Mouse (Mus musculus): ENCODE measurements at regions not wholly inside any gene's neighbourhood (a gene's known extent, or its start where the extent isn't known, plus 50 kb on each side); places are given as distances from the start of the nearest gene placed in this dataset.
A peak's percentile ranks its signal among the peaks of the same experiment; 100 is the strongest.

DNA sequence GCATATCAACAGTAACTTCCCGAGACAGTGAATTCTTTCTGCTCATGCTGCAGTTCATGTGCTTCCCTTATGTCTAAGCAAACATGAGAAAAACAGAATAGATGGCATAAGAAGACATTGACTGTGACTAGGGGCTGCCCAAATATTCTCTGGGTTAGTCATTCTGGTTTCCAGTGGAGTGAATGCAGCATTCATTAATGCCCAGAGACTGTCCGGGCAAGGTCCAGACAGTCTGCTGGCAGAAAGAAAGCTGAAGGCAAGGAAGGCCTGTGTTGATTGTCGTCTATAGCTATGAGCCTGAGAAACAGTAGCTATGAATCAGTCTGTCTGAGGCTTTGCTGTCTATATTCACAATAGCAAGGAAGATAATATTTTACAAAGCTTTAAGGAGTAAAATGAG, 537.9 kb upstream of the Jag1 start:
- Histone ChIP-seq H3K27me3 (ENCODE audit: insufficient read depth, poor library complexity, severe bottlenecking) (no peaks in the 10 kb centered on the region), H3K27ac (no peak overlapping the region), H3K36me3 (no peaks in the 10 kb centered on the region), H3K9me3 (0 out of 2 replicates have a peak, but pooled peaks cover 3% of the 10 kb centered on the region), H3K4me3 (no peak overlapping the region), H3K4me1 (peaks cover 1% of the 10 kb centered on the region)
- 67% methylated on average over 3 of the region's 3 CpGs for WGBS
- DNase-seq (ENCODE audit: low spot score): no peak

DNA sequence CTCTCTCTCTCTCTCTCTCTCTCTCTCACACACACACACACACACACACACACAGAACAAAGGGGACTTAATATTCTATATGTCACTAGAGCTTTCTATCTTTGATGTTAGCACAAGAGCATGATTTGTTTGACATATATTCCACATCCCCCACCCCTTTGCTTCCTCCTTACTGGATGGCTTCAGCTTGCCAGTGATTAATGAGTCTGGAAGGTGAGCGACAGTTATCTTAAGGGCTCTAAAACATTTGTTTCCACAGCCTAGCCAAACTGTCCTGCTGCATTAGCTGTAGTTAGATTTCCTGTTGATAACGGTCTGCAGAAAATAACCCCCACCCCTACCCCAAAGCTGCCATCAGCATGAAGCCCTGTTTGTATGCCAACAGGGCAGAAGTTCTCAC, 527.7 kb upstream of the Jag1 start:
- DNase-seq (ENCODE audit: low spot score): no peak
- Histone ChIP-seq H3K9me3 (no peaks in the 10 kb centered on the region), H3K27ac (peak overlapping the region; percentile 36; the same call in 1 of the 2 replicates), H3K36me3 (no peaks in the 10 kb centered on the region), H3K27me3 (ENCODE audit: insufficient read depth, poor library complexity, severe bottlenecking) (no peaks in the 10 kb centered on the region), H3K4me3 (no peak overlapping the region), H3K4me1 (peaks cover 18% of the 10 kb centered on the region)
- 22% methylated on average over 2 of the region's 2 CpGs for WGBS

DNA sequence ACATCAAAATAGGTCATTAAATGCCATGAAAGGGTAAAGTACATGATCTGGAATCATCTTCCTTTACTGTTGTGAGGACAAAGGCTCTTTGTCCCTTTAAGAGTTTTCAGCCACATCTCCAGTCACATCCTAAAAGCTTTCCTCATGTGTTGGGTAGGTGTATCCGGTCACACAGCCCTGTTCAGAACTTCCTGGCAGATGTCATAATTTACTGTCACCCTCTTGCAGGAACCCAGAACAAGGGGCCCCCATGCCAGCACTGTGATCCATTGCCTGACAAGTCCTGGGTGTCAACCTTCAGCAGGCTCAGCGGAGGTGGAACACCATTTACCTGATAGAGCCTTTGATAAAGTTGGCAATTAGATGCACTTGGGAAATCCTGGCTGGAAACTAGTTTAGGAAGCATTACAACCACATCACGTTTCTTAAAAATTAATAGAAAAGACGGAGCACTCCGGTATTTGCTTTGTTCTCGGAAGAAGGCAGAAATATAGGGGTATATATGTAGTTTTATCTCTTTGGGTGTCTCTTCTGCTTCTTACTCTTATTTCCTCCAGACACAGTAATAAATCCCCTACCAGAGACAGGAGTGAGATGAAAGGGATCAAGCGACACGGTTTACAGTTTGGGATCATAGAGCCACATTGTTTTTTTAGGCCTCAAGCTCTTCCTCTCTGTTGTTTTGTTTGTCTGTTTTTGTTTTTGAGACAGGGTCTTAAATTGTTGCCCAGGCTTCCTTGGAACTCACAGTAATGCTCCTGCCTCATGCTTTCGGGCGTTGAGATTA, 527.0 kb upstream of the Jag1 start:
- H3K4me1 ChIP-seq: peaks cover 18% of the 10 kb centered on the region
- WGBS: 47% methylated on average over 10 of the region's 10 CpGs
- H3K27ac ChIP-seq: peak overlapping the region; percentile 47; the same call in 1 of the 2 replicates
- no peaks in the 10 kb centered on the region for H3K9me3 ChIP-seq
- H3K4me3 ChIP-seq: no peak overlapping the region
- DNase-seq (ENCODE audit: low spot score): peak; percentile 75
- no peaks in the 10 kb centered on the region for H3K36me3 ChIP-seq
- no peaks in the 10 kb centered on the region for H3K27me3 ChIP-seq (ENCODE audit: insufficient read depth, poor library complexity, severe bottlenecking)

DNA sequence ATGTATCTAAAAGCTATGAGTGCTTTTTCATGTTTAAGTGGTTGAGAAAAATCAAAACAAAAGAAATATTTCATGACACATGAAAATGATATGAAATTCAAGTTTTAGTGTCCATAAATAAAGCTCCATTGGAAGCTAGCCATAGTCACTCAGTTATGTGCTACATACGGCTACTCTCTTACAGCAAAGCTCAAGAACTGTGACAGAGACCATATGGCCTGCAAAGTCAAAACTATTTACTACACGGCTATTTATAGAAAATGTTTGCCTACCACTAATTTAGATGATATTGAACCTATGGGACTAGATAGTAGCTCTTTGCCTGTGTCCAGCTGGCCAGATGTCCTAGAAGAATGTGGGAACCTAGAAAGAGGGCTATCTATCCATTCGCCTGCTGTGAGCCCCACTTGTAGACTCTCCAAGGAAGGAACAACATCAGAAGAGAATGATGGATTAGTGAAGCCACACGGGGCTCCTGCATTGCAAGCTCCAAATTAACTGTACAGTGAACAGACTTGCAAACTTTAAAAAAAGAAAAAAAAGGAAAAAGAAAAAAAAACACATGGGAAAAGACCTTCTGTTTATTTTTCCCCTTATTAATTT, 518.7 kb upstream of the Jag1 start:
- H3K9me3 ChIP-seq: no peaks in the 10 kb centered on the region
- no peaks in the 10 kb centered on the region for H3K4me1 ChIP-seq
- H3K36me3 ChIP-seq: no peaks in the 10 kb centered on the region
- H3K4me3 ChIP-seq: no peak overlapping the region
- no peak for DNase-seq (ENCODE audit: low spot score)
- H3K27me3 ChIP-seq (ENCODE audit: insufficient read depth, poor library complexity, severe bottlenecking): no peaks in the 10 kb centered on the region
- H3K27ac ChIP-seq: no peak overlapping the region
- WGBS: 54% methylated on average over 4 of the region's 4 CpGs

DNA sequence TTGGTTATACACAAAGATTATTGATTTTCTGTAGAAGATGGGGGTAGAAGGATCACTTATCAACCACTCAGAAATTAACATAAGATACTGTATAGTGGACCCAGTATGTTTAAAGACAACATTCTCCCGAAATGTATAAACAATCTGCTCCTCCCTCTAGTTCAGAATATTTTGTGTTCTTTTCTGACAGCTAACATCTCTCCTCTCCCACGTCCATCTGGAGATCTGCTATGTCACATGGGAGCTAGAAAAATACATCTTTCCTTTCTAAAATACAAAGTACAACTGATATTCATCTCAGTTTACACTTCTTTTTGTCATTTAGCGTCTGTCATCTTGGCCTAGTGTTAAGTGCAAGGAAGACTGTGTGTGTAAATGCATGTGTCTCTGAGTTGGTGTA, 500.2 kb upstream of the Jag1 start:
- WGBS: 77% methylated on average over 3 of the region's 3 CpGs
- Histone ChIP-seq H3K9me3 (no peaks in the 10 kb centered on the region), H3K4me3 (no peak overlapping the region), H3K4me1 (no peaks in the 10 kb centered on the region), H3K27me3 (ENCODE audit: insufficient read depth, poor library complexity, severe bottlenecking) (no peaks in the 10 kb centered on the region), H3K36me3 (no peaks in the 10 kb centered on the region), H3K27ac (no peak overlapping the region)
- no peak for DNase-seq (ENCODE audit: low spot score)

DNA sequence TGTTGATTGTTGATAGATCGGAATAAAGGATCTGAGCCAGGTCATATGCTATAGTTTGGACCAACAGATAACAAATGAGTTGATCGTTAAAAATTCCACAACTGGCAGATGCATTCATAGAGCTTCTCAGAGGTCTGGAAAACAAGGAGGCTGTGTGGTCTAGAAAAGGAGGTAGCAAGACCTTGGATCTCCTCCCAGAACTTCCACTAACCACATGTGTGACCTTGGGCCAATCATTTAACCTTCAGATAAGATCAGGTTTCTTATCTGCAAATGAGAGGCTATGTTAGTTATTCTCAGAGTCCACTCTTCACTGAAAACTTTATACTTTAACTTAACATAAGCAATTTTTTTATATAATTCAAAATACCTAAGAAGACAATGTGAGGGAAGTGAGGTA, 497.3 kb upstream of the Jag1 start:
- Histone ChIP-seq H3K4me3 (no peak overlapping the region), H3K27ac (no peak overlapping the region), H3K36me3 (no peaks in the 10 kb centered on the region), H3K4me1 (no peaks in the 10 kb centered on the region), H3K9me3 (no peaks in the 10 kb centered on the region), H3K27me3 (ENCODE audit: insufficient read depth, poor library complexity, severe bottlenecking) (no peaks in the 10 kb centered on the region)
- DNase-seq (ENCODE audit: low spot score): no peak
- 88% methylated on average over 2 of the region's 2 CpGs for WGBS

DNA sequence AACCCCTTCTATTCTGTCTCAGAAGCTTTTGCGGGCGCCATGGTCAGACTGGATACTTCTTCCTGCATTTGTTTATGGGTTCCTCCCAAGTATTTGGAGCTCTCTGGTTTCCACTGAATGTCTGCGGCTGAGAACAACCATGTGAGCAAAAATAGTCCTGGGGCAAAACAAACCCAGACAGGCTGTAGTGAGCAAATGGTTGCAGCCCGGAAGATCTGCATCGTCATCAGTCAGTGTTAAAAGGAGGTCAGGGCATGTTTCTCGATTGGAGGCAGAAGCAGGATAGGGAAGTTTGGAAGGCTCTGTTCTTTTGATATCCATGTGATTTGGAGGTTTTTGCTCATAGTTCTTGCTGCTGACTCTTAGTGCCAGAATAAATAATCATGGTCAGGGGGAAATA, 492.1 kb upstream of the Jag1 start:
- no peak for DNase-seq (ENCODE audit: low spot score)
- Histone ChIP-seq H3K4me3 (no peak overlapping the region), H3K4me1 (no peaks in the 10 kb centered on the region), H3K9me3 (no peaks in the 10 kb centered on the region), H3K27me3 (ENCODE audit: insufficient read depth, poor library complexity, severe bottlenecking) (no peaks in the 10 kb centered on the region), H3K36me3 (no peaks in the 10 kb centered on the region), H3K27ac (no peak overlapping the region)
- 53% methylated on average over 6 of the region's 6 CpGs for WGBS

DNA sequence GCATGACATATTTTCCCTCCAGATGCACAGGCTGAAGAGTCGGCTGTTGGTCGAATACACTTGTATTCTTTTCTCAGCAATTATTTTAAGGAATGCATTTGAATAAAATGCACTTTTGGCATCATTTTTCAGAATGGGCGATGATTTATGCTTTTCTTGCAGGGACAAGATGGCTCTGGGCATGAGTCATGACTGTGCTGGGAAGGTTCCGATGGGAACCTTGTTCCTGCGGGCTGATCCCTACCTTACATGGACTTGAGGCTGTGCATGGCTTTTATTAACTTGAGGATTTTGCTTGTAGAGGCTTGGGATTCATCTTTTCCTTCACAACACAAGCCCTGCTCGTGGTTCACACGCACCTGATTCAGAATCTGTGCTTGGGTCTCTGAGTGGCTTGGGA, 481.7 kb upstream of the Jag1 start:
- 87% methylated on average over 7 of the region's 7 CpGs for WGBS
- no peak overlapping the region for H3K4me3 ChIP-seq
- H3K4me1 ChIP-seq: no peaks in the 10 kb centered on the region
- no peaks in the 10 kb centered on the region for H3K27me3 ChIP-seq (ENCODE audit: insufficient read depth, poor library complexity, severe bottlenecking)
- no peak overlapping the region for H3K27ac ChIP-seq
- H3K36me3 ChIP-seq: no peaks in the 10 kb centered on the region
- no peaks in the 10 kb centered on the region for H3K9me3 ChIP-seq
- no peak for DNase-seq (ENCODE audit: low spot score)

DNA sequence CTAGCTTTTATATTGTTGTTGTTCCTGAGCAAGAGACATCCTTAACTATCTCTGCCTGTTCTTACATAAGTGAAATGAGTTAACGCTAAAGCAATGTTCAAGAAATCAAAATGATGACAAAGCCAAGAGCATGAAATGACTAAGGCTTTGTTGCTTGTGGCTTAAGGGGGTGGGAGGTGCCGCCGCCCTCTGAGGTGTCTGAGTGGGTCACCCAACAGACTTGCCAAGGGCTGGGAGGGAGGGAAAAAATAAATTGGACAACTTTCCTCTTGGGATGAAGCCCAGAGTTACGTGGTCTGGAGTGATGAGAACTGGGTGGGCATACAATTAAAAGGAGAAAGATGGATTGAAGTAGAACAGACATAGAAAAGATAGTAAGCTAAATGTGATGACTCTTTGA, 478.1 kb upstream of the Jag1 start:
- WGBS: 89% methylated on average over 4 of the region's 4 CpGs
- H3K36me3 ChIP-seq: no peaks in the 10 kb centered on the region

DNA sequence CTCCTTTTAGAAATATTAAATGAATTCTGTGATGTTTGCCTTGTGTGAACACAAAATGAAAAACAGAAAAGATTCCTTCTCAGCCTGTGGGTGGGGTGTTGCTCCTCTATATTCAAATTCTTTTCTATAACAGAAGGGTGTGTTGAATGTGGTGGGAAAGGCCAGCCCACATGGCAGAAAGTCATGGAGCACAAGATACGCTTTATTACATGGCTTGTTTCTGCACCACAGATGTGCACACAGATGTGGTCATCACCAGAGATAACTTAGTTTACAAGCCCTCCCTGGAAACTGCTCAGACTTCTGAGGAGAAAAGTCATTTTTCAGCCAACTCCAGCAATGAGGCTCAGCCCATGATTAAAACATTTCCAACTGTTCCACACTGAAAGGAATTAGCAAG, 475.1 kb upstream of the Jag1 start:
- no peaks in the 10 kb centered on the region for H3K36me3 ChIP-seq
- no peak for DNase-seq (ENCODE audit: low spot score)
- H3K4me1 ChIP-seq: no peaks in the 10 kb centered on the region
- 86% methylated on average over 1 of the region's 1 CpGs for WGBS
- H3K9me3 ChIP-seq: no peaks in the 10 kb centered on the region
- H3K27me3 ChIP-seq (ENCODE audit: insufficient read depth, poor library complexity, severe bottlenecking): no peaks in the 10 kb centered on the region
- H3K4me3 ChIP-seq: no peak overlapping the region
- no peak overlapping the region for H3K27ac ChIP-seq

More for the DNA sequence above, 478.1 kb upstream of the Jag1 start:
- H3K9me3 ChIP-seq: no peaks in the 10 kb centered on the region
- H3K4me3 ChIP-seq: no peak overlapping the region
- no peaks in the 10 kb centered on the region for H3K27me3 ChIP-seq (ENCODE audit: insufficient read depth, poor library complexity, severe bottlenecking)
- no peak for DNase-seq (ENCODE audit: low spot score)
- H3K27ac ChIP-seq: no peak overlapping the region
- no peaks in the 10 kb centered on the region for H3K4me1 ChIP-seq

DNA sequence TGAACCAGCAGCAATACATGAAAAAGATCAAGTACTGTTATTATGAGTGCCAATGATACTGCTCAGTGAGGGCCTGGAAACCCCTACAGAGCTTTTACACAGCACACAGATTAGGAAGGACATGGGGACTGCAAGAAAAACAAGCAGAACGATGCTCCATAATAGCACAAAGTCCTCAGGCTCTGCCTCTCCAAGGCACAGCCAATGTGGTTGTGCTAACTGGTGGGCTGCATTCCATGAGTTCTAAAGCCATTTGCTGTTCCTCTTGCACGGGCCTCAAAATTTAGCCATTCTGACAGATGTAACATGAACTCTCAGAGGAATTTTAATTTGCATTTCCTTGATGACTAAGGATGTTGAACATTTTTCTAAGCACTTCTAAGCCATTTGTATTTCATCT, 465.0 kb upstream of the Jag1 start:
- 29% methylated on average over 2 of the region's 2 CpGs for WGBS
- Histone ChIP-seq H3K27ac (no peak overlapping the region), H3K27me3 (ENCODE audit: insufficient read depth, poor library complexity, severe bottlenecking) (no peaks in the 10 kb centered on the region), H3K4me1 (no peaks in the 10 kb centered on the region), H3K36me3 (no peaks in the 10 kb centered on the region), H3K4me3 (no peak overlapping the region), H3K9me3 (no peaks in the 10 kb centered on the region)
- no peak for DNase-seq (ENCODE audit: low spot score)

DNA sequence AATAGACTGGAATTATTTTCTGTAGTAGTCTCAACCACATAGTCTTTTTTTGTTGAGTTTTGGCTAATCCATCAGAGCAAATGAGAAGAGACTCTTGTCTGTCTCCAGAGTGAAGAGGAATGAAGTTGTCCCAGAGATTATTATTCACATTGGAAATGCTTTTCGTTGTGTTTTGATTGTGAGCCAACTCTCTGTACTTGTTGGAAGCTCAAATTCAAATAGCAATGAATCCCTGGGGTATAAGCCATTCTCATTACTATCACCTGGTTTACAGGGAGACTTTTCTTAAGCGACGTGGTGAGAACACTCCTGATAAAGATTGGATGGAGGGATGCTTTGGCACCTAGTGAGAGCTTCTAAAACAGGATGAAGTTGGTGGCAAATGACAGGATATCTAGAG, 459.3 kb upstream of the Jag1 start:
- no peaks in the 10 kb centered on the region for H3K9me3 ChIP-seq
- H3K27ac ChIP-seq: no peak overlapping the region
- H3K27me3 ChIP-seq (ENCODE audit: insufficient read depth, poor library complexity, severe bottlenecking): no peaks in the 10 kb centered on the region
- H3K36me3 ChIP-seq: no peaks in the 10 kb centered on the region
- 68% methylated on average over 3 of the region's 3 CpGs for WGBS
- no peak for DNase-seq (ENCODE audit: low spot score)
- no peaks in the 10 kb centered on the region for H3K4me1 ChIP-seq
- H3K4me3 ChIP-seq: no peak overlapping the region

DNA sequence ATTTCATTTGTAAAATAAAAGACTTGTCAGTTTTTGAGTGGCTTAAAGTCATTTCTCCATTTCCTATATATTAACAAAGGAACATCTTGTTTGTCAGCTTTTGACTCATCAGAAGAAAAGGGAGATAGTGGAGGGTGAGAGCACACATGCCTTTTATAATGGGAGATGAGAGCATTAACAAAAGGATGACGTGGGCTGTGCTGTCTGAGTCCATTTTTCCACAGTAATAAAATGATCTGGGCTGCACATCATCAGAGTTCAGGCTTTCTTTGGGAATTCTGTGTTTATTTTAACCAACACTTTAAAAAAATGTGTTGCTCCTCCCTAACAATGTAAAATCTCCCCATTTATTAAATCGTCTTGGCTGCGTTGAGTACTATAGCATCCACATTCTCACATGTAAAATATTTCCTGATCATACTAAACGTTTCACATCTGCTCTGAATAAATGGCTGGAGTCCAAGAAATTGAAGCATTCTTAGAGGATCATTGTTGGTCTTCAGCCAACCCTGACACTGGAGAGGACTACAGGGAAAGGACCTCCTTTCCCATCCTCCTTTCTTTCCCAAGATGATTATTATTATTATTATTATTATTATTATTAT, 458.5 kb upstream of the Jag1 start:
- no peaks in the 10 kb centered on the region for H3K27me3 ChIP-seq (ENCODE audit: insufficient read depth, poor library complexity, severe bottlenecking)
- H3K4me3 ChIP-seq: no peak overlapping the region
- H3K9me3 ChIP-seq: no peaks in the 10 kb centered on the region
- no peak overlapping the region for H3K27ac ChIP-seq
- DNase-seq (ENCODE audit: low spot score): no peak
- no peaks in the 10 kb centered on the region for H3K36me3 ChIP-seq
- no peaks in the 10 kb centered on the region for H3K4me1 ChIP-seq
- WGBS: 85% methylated on average over 4 of the region's 4 CpGs

Measured in heart, embryonic 10.5 days (tissue).